Mouse (Mus musculus): ENCODE results near the gene Chrnb1.

Gene Chrnb1

GRCm38 (mm10) chr11:69795168-69795982, at the start of gene Chrnb1:
TSS of gene Chrnb1 (minus strand) at chr11:69795943.
- in situ Hi-C loops (cut with MboI, MseI) = no loop called here

DNA sequence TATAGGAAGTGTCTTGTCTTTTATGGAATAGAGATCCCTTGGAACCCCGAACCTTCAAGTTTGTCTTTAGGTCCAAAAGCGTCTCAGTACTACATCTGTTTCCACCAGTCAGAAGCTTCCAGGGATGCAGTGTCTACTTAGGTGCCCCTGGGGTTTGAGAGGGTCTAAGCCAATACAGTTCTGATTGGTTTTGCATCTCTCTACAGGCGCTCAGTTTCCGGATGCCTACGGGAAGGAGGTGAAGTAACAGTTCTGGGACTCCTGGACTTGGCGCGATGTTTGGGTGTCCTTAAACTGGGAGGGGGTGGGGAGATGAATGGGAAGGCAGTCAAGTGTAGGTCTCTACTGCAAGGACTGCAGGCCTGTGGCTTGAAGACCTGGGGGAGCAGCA, 43.0 kb upstream of the Chrnb1 start:
- in situ Hi-C loops (cut with MboI, MseI) = loop anchor here in 1 of 2 experiments (5.0 kb wide), 1 partner anchor 81 kb away; the partner anchor contains the start of gene Polr2a

- in situ Hi-C loops (cut with MboI, MseI) = loop anchor here in 1 of 2 experiments (5.0 kb wide), 1 partner anchor 81 kb away; the partner anchor contains the start of gene Polr2a
Observed at GRCm38 (mm10) chr11:69837952-69838713, 42.4 kb upstream of the Chrnb1 start, which contains the start of gene Tmem256. TSS of gene Tmem256 (plus strand) at chr11:69838514.

- in situ Hi-C loops (cut with MboI, MseI) = loop anchor here in 1 of 2 experiments (5.0 kb wide), 1 partner anchor 80 kb away; the partner anchor contains the start of gene Polr2a
Observed at GRCm38 (mm10) chr11:69837604-69837951, 41.8 kb upstream of the Chrnb1 start, which contains the start of gene Nlgn2. TSS of gene Nlgn2 (minus strand) at chr11:69837784.

GRCm38 (mm10) chr11:69836703-69837576, 41.2 kb upstream of the Chrnb1 start:
- in situ Hi-C loops (cut with MboI, MseI) = loop anchor here in 1 of 2 experiments (5.0 kb wide), 1 partner anchor 80 kb away; the partner anchor contains the start of gene Polr2a

DNA sequence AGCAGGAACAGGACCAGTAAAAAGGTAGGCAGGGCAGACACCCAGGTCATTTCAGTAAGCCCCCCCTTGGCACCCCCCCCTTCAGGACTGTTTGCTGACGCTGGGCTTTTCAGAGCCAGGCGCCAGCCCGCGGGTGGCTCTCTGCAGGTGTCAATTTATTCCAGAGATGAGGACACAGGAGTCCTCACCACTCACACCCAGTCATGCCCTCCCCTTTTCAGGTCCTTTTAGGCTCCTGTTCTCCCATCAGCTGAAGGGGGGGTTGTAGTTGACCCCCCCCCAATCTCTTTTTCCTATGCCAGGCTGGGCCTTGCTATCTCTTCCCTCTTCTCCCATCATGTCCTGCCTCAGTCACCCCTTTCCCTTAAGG, 40.2 kb upstream of the Chrnb1 start:
- in situ Hi-C loops (cut with MboI, MseI) = loop anchor here in 1 of 2 experiments (5.0 kb wide), 1 partner anchor 79 kb away; the partner anchor contains the start of gene Polr2a

DNA sequence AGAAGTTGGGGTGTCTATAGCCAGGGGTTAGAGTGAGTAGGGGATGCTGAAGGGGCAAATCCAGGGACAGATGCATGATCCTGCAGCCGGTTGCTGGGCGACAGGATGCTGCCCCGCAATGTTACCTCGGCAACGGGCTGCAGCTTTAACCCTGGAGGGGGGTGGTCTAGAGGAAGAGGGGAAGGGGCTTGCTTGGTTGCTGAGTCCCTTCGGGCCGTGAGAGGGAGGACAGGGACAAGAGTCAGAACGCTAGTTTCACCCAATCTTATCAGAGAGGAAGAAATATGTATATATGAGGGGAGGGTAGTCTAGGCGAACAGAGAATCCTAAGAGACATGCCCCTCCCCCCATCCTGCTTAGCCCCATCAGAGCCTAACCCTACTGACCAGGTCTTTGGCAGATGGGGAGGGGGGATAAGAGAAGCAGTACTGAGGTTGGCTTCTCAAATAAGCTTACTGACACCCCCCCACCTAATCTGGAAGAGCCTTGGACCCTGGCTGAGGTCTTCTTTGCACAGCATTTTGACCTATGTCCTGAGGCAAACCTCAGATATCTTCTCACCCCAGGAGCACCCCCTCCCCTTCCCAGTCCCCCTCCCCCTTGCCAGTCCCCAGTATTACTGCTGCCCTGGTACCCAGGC, 39.7 kb upstream of the Chrnb1 start:
- in situ Hi-C loops (cut with MboI, MseI) = loop anchor here in 1 of 2 experiments (5.0 kb wide), 1 partner anchor 78 kb away; the partner anchor contains the start of gene Polr2a

GRCm38 (mm10) chr11:69834001-69834549, 38.3 kb upstream of the Chrnb1 start:
- in situ Hi-C loops (cut with MboI, MseI) = no loop called here

- in situ Hi-C loops (cut with MboI, MseI) = no loop called here
Observed at GRCm38 (mm10) chr11:69833554-69833953, 37.8 kb upstream of the Chrnb1 start.

DNA sequence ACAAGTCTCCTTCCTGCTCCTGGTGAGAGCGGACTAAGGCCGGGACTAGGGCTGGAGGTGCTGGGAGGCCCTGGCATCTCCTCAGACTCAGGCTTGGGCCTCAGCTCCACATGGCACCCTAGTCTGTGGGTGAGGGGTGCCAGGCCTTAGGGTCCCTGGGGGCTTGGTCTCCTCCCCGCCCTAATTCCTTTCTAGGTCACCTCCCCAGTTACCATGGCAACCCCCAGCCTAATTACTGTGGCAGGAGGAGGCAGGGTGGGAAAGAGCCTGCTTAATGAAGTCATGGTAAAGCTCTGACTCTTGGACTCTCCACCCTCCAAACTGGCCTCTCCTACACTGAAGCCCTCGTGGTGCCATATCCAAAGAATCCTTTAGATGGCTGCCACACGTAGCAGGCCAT, 33.1 kb upstream of the Chrnb1 start:
- in situ Hi-C loops (cut with MboI, MseI) = no loop called here

GRCm38 (mm10) chr11:69823456-69823855, 27.7 kb upstream of the Chrnb1 start:
- in situ Hi-C loops (cut with MboI, MseI) = no loop called here

DNA sequence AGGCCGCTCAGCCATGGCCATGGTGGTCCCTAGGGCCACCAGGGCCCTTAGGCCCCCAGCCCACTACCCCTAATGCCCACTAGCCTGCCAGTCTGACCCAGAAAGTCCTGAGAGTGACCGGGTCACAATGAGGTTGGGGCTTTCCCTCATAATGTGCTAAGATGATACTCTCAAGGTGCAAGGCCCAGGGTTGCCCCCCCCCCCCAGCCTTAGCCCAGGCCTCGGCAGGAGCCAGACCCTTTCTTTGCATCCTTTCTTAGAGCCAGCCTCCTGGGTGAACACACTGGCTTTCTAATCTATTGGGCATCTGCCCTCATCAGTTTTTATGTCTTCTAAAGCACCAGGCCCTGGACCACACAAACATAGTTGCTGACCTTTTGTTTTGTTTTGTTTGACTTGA, 26.3 kb upstream of the Chrnb1 start, which contains the start of gene Spem1:
Gene Spem1 (minus strand): TSS at position 101 of the 400 bp plus-strand sequence.
- in situ Hi-C loops (cut with MboI, MseI) = no loop called here

GRCm38 (mm10) chr11:69818871-69819270, 23.1 kb upstream of the Chrnb1 start:
- in situ Hi-C loops (cut with MboI, MseI) = no loop called here

DNA sequence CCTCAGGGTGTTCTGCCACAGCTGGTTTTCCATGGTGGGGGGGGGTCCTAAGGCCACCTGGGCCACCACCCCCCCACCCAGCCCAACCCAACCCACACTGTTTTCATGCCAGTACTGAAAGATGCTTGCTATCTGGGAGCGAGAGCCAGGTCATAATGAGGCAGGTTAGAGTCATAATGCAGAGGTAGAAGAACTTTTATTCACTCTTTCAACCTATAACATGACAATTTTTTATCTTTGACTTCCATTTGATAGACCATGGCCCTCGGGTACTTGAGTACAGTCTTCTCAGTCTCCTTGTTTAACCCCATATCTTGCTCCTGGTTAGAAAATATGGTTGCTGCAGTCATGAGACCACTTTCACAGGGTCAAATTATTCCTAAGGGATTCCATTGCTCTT, 22.6 kb upstream of the Chrnb1 start, which contains the start of gene Spem2:
Gene Spem2 (minus strand): TSS at position 101 of the 400 bp plus-strand sequence.
- in situ Hi-C loops (cut with MboI, MseI) = no loop called here

- in situ Hi-C loops (cut with MboI, MseI) = no loop called here
Observed at GRCm38 (mm10) chr11:69816520-69816919, 20.8 kb upstream of the Chrnb1 start.

- in situ Hi-C loops (cut with MboI, MseI) = no loop called here
Observed at GRCm38 (mm10) chr11:69815155-69815554, 19.4 kb upstream of the Chrnb1 start, which contains the start of gene Gm39566. TSS of gene Gm39566 (minus strand) at chr11:69815298.

DNA sequence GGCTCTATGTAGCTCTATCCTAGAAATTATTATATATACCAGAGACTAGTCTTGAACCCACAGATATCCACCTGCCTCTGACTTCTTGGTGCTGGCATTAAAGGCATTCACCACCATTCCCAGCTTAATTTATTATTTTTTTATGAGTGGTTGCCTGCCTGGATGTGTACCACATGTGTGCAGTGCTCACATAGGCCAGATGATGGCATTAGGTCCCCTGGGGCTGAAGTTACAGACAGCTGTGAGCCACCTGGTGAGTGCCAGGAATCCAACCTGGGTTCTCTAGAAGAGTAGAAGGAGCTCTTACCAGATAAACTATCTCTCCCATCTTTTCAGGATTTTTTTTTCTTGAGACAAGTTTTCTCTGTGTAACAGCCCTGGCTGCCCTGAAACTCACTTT, 14.5 kb upstream of the Chrnb1 start:
- in situ Hi-C loops (cut with MboI, MseI) = no loop called here

- in situ Hi-C loops (cut with MboI, MseI) = loop anchor here in 1 of 2 experiments (5.0 kb wide), 1 partner anchor 70 kb away; the partner anchor contains the start of gene Tmem95
Observed at GRCm38 (mm10) chr11:69807641-69808040, 11.9 kb upstream of the Chrnb1 start.

GRCm38 (mm10) chr11:69806378-69806777, 10.6 kb upstream of the Chrnb1 start:
- in situ Hi-C loops (cut with MboI, MseI) = loop anchor here in 1 of 2 experiments (5.0 kb wide), 1 partner anchor 71 kb away; the partner anchor contains the start of gene Tmem95

Measured in T-helper 17 cell (primary cell).